Mouse (Mus musculus) E14TG2a.4 (cell line): Measurements from ENCODE around the gene Slc5a8.

ENCODE experiments used
- CTCF ChIP-seq: conservative IDR thresholded peaks from 2 replicates; pipeline ENCODE4 v1.5.1; 2014; ENCODE audit warnings: low read length
- POU5F1 ChIP-seq: IDR thresholded peaks from 2 replicates; pipeline ENCODE4 v1.6.1; 2014; ENCODE audit warnings: low read length, borderline replicate concordance

GRCm38 (mm10) chr10:88886114-88886513 lies 322 bp downstream of the Slc5a8 start:
- no peak for TF ChIP-seq CTCF
- no peak for TF ChIP-seq POU5F1
